Mouse (Mus musculus) spleen, postnatal 4 days (tissue): ENCODE data around the gene Catsperz.
"Not testable (repeated sequence)": the region's sequence is repeated elsewhere in the genome, so short reads cannot be mapped to it uniquely, and the experiment has no call there.

Experiments
- DNase-seq, 2 experiments: peaks; one replicate each; pipeline ENCODE4 v3.0.0; 2022; ENCODE audit warnings: low spot score in 2 of 2

The Catsperz gene

DNA sequence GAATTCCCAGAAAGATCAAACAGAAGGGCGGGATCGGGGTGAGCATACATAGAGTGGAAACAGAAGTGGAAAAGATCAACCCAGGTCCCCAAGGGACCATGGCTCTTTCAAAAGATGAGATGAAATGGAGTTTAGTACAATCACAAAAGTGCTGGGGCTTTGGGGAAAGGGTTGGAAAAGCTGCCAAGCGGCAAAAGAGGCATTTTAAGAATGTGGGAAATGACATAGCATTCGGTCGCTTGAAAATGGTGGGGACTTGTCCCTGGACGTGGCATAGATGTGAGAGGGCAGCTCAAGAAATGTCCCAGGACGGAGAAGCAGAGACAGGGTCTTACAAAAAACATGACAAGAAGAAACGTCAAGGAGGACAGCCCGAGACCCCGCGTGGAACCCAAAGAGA, 16.2 kb downstream of the Catsperz start:
- no peak for DNase-seq

DNA sequence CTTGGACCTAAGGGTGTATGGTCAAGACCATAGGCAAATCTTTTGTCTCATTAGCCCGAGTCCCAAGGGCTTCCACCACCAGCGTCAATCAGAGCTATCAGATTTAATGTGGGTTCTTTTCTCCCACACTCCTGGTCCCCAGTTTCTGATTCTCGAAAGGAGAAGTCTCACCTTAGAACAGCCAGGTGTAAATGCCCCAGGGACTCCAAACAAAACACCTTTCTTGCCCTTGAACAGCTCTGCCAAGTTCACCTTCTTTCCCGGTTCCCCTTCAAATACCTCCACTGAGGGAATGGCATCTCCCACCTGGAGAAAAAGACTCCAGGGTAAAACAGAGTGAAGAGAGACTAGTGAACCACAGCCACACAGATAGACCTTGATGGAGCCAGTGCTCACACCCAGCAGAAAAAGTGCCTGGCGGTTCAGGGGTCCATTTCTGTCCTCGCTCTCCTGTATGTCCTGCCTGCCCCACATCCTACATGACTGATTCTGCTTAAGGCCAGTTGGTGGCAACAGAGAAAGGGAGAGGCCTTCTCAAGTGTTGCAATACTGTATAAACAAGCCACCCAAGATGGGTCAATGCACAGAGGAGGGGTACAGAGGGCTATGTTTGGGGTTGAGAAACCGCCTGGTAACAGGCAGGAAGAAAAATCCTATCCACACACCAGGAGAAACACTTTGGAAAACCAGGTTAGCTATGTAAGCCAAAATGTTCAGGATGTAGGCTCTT, 17.2 kb downstream of the Catsperz start:
- peak in 1 of 2 experiments; percentile 58 for DNase-seq

DNA sequence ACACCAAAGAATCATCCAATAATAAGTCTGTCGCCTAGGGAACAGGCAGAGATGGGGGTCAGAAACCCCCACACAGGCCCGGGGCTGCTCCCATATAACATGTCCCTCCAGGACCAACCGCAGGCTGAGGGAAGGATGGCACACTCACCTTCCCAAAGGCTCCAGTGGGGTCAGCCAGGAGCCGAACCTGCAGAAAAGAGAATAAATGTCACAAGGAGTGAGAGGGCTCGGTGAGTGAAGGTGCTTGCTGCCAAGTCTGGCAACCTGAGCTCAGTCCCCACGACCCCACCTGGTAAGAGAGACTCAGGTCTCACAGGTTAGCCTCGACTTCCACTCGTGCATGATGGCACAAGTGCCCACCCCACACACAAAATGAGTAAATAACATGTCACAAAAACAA, 18.1 kb downstream of the Catsperz start:
- DNase-seq, result peak in 1 of 2 experiments; percentile 61

DNA sequence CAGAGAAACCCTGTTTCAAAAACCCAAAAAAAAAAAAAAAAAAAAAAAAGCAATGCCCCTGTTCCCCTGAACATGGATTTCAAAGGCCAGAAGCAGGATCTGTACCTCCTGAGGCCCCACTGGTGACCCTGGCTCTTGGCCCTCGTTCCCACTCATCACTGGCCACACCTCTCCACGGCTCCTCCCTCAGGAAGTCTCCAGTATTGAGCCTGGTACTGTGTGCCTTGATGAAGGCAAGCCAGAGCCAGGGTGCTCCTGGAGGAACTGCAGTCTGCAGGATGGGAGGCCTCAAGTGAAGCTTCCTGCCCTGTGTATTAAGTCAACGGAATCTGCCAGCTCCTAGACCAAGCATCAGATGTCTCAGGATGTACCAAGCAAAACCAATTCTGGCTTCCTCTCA, 19.0 kb downstream of the Catsperz start:
- DNase-seq, result peak in 1 of 2 experiments; percentile 58

DNA sequence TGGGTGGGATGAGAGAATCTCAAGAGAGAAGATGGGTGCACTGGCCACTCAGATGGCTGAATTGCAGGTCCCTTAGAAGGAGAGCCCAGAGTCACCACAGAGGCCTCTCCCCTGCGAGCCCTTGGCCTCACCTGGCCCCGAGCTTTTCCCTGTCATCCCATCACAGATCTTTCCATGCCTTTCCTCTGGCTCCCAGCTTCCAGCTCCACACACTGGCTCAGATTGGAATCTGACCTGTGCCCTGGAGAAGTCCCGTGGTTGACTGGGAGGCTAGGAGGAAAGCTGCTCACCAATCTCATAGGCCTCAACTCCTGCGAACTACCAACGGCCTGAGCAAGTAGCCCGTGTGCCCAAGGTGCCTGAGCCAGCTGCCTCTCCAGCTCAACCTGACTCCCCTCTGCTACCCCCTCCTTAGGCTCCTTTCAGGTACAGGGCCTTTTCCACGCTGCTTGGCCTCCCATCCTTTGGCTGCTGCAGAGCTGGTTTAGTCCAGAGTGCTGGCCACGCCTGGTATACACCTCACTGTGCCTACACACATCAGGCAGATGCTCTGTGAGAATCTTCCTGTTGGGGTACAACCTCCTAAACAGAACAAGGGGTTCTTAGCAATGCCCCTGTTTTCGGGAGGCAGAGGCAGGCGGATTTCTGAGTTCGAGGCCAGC, 19.6 kb downstream of the Catsperz start:
- peak in 1 of 2 experiments; percentile 56 for DNase-seq

DNA sequence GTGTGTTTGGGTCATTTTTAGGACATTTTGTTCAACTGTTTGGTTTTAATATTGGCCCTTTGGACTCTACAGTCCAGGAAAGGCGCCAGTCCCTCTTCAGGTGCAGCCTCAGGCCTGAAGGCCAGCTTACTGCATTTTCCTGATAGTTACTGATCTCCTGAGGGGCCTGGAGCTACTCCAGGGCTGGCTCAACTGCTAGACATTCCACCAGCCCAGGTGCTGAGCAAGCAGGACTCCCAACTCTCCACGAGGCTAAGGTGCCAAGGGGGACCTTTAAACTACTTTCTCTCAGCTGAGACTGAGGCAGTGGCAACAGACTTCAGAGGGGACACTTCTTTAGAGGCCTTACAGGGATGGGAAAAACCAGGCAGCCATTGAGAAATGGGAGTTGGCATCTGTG, 20.3 kb downstream of the Catsperz start:
- no peak for DNase-seq

DNA sequence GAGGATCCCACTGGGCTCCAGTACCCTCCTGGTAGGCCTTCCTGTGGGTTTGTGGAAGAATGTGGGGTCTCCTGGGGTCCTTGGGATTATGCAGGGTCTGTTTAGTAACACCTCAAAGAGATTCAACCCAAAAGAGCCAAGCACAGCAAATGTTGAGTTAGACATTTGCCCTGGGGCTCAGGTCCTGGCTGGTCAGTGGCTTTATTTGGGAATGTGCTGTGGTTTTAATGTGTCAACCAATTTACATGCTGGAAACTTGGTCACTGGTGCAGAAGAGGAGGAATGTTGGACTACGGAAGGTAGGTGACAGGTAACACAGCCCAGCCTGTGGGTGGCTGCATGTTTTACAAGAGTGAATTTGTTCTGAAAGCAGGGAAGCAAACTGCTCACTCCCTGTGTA, 22.1 kb downstream of the Catsperz start:
- DNase-seq, result no peak

DNA sequence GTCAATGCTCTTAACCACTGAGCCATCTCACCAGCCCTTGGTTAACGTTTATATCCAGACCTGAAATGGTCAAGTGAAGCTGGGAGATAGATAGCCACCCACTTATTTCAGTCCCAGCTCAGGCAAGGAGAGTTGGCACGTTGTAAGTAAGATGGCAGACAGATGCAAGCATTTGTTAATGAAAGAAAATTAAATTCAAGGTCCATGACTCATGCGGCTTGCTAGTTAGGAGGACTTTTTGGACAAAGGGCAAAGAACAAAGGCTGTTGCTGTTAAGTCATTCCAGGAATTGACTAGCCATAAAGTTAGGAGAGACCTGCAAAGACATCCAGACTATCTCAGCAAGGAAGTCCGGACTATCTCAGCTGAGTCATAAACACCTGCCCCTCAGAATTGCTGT, 25.5 kb downstream of the Catsperz start:
- DNase-seq, result no peak

DNA sequence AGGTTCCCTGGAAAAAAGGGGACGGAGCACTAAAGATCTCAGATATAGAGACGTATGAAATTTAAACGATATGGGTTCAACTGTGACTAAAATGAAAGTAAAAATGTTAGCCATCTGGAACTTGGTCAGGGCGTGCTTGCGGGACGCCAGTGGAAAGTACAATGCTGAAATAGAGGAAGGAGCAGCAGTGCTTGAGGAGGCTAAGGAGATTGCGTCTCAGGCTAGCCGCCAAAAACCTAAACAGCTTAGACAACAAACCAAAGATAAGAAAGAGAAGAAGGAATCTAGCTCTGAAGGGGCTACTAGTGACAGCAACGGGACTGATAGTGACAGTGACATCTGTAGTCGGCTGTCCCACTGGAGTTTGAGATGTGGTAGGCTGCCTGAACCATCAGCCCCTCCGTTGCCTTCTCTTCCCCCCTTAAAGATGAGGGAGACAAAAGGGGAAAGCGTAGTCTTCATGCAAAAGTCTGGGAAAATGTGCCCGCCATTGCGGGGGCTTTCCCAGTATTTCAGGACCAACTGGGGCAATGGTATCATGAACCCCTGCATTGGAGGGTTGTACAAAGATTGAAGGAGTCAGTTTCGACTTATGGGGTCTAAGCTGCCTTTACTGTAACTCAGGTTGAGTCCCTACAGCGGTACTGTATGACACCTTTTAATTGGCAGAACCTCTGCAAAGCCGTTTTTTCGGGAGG, 29.4 kb downstream of the Catsperz start:
- DNase-seq, result not testable (repeated sequence)

DNA sequence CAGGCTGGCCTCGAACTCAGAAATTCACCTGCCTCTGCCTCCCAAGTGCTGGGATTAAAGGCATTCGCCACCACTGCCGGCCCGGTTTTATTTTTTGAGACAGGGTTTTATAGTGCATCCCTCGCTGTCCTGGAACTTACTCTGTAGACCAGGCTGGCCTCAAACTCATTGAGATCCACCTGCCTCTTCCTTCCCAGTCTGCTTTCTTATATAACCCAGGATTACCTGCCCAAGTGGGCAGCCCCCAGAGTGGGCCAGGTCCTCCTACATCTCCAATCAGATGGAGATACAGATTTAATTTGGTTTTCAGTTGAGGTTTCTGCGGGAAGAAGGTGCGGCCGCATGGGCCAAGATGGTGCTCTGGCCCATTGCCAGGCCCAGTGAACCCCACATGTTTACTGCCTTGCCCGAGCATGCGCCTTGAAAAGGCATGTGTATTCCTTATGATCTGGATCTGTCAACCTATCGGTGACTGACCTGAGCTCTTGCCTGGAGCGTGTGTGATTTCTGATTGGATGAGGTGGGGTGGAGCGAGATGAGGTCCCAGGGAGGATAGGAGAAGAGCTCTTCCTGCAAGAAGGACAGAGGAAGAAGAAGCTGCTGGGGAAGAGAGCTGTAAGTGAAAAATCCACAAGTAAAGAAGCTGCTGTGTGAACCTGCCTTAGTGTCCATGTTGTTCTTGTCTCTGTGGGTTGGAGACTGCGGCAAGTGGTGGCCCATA, 31.3 kb downstream of the Catsperz start:
- DNase-seq, result no peak

DNA sequence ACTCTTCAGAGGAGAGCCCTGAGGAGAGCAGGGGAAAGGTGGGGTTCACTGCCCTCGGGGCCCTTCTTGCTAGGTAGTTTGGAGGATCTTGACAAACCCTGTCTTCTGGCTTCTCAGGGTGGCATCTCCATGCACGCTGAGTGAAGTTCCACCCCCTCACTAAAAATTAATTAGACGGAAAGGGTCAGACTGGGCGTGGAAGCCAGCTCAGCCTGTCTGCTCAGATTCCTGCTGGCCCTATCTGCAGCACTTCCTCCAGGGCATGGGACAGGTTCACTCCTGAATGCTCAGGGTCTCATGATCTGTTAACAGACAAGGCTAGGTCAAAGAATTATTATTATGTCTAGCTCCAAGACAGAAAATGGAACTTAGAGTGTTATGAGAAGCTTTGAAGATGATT, 32.7 kb downstream of the Catsperz start:
- DNase-seq, result no peak

DNA sequence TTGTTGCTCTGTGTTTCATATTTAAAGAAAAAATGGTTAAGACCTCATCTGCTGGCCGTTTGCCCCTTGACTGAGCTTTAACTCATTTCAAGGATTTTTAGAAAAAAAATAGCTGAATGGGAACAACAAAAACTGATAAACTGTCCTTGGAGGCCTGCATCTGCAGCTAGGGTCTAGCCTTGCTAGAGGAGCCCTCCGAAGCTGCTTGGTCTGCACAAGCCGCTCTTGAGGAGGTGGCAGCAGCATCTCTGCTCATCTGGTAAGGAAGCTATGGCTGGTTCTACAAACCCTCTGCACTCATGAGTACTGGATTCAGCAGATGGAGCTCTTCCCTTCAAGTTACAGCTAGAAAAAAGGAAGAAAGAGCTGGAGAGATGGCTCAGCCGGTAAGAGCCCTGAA, 47.2 kb downstream of the Catsperz start:
- no peak for DNase-seq

DNA sequence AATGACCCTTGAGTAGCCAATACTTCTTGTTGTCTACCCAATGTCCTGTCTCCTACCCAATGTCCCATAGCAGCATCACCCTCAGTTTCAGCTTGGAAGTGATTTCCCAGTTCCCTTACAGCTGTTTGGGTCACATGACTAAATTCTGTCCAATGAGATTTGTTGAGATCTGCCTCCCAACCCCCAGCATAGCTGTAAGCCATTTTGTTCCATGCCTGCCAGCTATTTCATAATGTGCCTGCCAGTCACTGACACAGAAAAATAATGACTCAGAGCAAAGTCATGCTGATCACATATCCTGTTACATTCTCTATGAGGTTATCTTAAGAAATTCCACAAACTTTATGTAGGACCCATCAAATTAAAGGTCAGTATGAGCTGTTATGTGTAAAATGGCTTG, 48.4 kb downstream of the Catsperz start:
- DNase-seq, result no peak

DNA sequence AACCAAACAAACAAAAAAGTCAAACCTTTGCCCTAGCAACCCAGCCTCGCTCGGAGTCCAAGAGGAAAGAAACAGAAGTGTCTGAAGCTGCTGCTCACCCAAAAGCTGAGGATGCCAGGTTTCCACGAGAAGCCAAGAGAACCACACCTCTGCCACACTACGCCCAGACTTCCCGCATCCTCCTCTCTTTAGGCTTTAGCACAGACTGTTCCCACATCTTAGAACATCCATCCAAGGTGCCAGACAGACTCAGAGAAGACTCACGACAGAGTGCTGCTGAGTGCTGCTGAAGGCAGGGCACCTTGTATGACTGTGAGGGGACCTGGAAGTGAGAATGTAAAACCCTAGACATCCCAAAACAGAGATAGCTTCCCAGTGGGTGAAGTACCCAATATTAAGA, 49.3 kb downstream of the Catsperz start:
- no peak for DNase-seq

DNA sequence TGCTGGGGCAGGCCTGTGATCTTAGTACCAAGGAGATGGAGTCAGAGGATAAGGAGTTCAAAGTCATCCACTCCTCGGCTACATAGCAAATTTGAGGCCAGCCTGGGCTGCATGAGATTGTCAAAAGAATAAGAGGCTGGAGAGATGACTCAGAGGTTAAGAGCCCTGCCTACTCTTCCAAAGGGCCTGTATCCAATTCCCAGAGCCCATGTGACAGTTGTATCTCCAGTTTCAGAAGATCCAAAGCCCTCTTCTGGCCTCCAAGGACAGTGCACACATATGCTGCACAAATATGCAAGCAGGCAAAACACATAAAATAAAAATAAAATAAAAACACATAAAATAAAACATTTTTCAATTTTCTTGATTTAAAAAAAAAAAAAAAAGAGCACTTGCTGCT, 50.9 kb downstream of the Catsperz start:
- no peak for DNase-seq

DNA sequence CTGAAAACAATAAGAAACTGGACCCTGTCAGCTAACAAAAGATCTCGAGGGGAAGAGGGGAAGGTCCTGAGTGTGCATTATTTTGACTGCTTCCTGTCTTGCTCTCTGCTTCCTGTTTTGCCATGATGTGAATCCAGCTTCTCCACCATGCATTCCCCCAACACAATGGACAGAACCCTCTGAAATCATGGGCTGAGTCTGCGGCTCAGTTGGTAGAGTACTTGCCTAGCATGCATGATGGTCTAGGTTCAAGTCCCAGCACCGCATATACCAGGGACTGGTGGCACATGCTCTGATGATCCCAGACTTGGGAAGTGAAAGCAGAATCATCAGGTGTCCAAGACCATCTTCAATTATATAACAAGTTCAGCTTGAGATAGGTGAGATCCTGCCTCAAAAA, 52.5 kb downstream of the Catsperz start:
- DNase-seq, result no peak
